Mouse (Mus musculus) embryo, embryonic 9.5 days (tissue): ENCODE results near the gene Olfr9.
"Not testable (repeated sequence)": the region's sequence is repeated elsewhere in the genome, so short reads cannot be mapped to it uniquely, and the experiment has no call there.

Source experiments
- DNase-seq: peaks from one replicate; pipeline ENCODE4 v3.0.0-alpha.2; 2017; ENCODE audit errors: extremely low spot score

Olfr9 gene

GRCm38 (mm10) chr10:128989131-128989530 lies at the start of gene Olfr9:
Gene Olfr9 (plus strand): TSS chr10:128989431.
- DNase-seq: not testable (repeated sequence)

DNA sequence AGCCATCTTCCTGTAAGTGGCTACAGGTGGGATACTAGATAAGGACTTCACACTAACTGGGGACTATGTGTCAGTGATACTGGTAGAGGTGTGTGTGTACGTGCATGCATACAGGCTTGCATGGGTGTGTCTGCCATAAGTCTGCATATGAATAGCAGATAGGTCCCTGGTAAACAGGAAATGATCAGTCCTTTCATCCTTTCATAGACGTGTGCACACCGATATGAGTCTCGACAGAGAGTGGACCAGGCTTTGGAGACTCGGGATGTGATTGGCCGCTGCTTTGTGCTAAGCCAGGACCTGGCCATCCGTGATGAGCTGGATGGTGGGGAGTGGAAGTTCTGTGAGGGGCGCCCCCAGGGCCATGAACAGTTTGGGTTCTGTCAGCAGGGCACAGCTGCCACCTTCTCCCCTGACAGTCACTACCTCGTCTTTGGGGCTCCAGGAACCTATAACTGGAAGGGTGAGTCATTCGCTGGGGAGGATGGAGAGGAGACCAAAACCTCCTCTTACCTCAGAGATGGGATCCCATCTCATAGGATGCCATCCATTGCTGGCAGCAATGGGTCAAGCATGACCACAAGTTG lies 48.7 kb upstream of the Olfr9 start:
- no peak for DNase-seq

DNA sequence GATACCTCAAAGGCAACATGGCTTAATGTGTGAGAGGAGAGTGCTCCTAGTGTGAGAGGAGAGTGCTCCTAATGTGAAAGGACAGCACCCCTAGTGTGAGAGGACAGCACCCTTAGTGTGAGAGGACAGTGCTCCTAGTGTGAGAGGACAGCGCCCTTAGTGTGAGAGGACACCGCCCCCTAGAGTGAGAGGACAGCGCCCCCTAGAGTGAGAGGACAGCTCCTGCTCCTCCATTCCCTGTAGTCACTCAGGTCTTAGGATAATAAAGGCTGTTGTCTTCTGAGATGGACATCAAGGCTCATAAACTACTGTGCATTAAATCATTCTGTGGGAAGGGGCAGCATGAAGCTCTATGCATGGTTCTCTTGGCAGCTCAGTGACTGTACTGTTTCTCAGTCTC lies 43.6 kb upstream of the Olfr9 start:
- DNase-seq: no peak

DNA sequence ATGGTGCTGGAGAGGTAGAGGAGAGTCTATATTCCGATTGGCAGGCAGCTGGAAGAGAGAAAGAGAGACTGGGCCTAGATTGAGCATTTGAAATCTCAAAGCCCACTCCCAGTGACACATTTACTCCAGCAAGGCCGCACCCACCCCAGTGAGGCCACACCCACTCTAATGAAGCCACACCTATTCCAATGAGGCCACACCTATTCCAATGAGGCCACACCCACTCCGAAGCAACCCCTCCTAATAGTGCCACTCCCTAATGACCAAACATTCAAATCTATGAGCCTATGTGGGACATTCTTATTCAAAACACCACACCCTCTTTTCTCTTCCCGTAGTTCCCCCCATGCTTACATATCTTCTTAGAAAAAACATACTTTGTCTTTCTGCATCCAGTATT lies 41.7 kb upstream of the Olfr9 start:
- DNase-seq: no peak

DNA sequence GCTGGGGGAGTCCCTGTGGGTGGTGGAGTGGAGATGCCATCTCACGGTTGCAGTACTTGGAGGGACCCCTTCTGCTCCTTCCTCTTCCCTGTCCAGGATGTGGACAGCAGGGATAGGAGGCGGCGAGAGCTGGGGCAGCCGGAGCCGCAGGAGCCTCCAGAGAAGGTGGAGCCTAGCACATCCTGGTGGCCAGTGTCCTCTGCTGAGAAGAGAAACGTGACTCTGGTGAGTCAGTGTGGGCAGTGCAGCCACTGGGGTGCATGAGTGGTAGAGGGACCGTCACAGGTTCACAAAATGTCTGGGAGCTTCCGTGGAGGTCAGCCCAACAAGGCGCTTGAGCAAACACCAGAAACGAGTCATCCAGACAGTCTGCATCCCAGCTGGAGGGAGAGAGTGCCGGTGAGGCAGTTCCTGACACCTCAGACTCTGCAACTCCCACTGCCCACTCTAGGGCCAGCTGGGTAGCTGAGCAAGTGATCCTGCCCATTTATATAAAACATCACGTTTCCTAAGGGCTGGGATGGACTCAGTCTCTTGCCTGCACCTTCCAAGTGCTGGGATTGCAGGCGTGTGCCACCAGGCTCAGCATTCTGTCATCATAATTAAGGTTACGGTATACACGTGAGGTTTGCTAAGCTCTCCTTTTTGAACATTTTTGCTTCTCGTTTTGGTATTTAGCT lies 38.9 kb upstream of the Olfr9 start:
- DNase-seq: no peak

GRCm38 (mm10) chr10:128958340-128958739 lies 30.9 kb upstream of the Olfr9 start:
- DNase-seq: no peak

DNA sequence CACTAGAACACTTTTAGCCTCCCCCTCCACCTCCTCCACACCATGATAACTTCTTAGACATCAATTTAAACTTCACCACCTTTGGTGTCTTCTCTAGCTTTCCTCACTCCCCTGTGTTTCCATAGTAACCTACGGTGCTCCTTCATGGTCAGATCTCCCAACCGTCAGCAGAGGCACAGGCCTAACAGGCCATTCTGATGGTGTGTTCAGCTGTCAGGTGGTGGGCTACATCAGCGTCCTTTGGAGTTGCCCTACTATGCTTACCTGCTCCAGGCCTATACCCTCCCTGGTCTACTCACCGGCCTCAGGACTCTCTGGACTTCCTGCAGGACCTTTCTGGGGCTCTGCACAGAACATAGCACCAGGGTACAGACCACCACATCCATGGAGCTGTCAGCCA lies 29.1 kb upstream of the Olfr9 start:
- DNase-seq: no peak

DNA sequence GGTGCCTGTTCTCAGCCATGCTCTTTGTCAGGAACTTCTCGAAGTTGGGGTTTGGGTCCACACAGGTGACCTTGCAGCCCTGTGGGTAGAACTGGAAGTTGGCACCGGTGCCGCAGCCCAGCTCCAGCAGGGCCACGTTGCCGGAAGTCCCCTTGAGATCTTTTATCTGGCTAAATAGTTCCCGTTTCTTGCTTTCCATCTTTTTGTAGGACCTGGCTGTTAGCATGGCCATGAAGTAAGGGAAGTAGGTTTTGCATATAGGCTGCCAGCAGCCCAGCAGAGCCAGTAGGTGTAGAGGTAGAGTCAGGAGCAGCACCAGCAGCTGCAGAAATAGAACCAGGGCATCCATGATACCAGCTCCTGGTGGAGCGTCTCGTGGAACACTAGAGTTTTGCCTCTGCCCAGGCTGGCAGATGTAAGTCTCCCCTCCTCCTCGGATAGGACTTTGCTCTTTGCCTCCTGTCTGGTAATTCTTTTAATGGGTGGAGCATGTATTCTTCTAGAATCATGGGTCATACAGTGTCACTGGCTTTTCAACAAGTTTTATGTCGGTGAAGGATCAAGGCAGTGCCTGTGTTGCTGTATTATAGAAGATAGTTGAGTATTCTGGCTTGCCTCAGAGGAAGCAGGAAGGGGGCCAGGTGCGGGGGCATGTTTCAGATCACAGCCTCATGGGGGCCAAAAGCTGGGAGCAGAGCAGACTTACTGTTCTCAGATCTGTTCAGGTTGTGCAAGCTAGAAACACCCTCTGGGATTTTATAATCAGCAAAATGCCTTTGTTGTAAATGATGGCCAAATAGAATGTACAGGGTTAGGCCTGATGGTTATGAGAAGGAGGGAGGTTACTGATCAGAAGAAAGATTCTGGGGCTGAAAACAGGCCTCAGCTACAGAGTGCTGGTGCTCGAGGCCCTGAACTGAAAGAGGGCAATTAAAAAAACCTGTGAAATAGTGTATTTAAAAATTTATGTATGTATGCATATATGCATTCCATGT lies 28.3 kb upstream of the Olfr9 start, which contains the start of gene Mettl7b:
Gene Mettl7b (minus strand): TSS at position 399 of the 995 bp plus-strand sequence.
- DNase-seq: no peak

GRCm38 (mm10) chr10:128964961-128965360 lies 24.3 kb upstream of the Olfr9 start:
- no peak for DNase-seq

DNA sequence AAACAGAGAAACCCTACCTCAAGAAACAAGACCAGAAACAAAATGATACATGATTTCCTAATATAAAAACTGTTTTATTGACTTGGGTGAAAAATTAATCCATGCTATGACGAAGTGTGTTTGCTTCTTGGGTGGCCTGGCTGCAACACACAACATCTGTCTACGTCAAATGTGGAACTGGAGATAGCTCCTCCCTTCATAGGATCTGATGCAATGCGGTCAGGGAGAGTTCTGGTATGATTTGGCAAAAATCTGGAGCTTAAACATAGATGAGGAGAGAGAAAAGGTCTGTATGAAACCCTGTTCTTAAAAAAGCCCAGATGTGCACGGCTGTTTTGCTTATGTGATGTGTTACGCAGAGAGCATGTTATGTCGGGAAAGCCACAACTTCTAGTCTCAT lies 23.4 kb upstream of the Olfr9 start:
- DNase-seq: no peak

GRCm38 (mm10) chr10:128968341-128968749 lies 20.9 kb upstream of the Olfr9 start:
- DNase-seq: no peak

- DNase-seq: no peak
Measured at GRCm38 (mm10) chr10:128970740-128971250, 18.4 kb upstream of the Olfr9 start.

DNA sequence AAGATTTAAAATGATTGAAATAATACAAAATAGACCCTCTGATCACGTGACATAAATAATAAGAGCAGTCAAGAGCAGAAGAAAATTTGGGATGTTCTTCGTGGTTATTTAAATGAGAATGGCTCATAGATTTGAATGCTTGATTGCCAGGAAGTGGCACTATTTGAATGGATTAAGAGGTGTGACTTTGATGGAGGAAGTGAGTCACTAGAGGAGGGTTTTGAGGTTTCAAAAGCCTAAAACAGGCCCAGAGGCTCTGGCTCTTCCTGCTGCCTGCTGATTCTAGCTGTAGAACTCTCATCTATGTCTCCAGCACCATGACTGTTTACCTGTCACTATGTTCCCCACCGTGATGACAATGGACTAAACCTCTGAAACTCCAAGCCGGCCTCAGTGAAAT lies 16.4 kb upstream of the Olfr9 start:
- DNase-seq: no peak

GRCm38 (mm10) chr10:128976395-128976794 lies 12.8 kb upstream of the Olfr9 start:
- DNase-seq: no peak

DNA sequence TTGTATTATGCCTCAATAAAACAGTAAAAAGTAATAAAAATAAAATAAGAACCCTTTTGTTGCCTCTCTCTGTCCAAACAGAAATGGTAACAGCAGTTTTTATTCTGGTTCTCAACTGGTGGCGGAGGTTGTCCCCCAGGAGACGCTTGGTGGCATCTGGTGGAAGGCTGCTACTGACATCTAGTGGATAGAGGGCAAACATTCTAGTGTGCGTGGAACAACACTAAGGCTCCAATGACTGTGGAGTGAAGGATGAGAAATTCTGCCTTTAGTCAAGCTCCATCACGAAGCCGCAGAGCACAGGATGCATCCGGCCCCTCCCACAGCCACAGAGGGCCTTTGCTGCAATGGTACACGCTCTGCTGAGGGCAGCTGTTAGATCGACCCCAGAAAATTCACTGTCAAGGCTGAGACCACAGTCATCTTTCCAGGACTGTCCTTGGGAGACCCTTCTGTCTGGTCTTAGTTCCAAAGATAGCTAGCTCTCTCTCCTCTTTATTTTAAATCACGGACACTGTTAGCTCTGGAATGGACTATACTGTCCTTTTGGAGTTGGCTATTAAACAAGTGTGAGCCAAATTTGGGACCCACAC lies 11.6 kb upstream of the Olfr9 start:
- peak; percentile 49 for DNase-seq

- DNase-seq: no peak
Measured at GRCm38 (mm10) chr10:128980644-128981365, 8.4 kb upstream of the Olfr9 start.

- not testable (repeated sequence) for DNase-seq
Measured at GRCm38 (mm10) chr10:128990129-128990850, 1.1 kb downstream of the Olfr9 start.

GRCm38 (mm10) chr10:128990994-128991393 lies 1.8 kb downstream of the Olfr9 start:
- DNase-seq: no peak

DNA sequence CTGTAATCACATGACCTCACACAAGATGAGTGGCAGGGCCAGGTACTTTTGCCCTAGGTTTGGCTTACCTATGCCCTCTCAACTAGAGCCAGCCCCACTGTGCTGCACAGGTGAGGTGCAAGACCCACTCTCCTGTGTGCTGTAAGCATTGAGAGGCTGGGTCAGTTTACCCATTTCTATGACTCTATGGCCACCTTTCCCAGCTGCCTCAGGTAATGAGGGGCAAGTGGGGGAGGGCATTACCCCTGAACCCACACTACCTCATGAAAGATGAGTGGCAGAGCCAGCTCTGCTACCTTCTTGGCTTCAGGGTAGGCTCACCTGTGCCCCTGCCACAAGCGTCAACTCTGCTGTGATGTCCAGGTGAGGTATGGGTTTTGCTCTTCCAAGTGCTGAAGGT lies 6.6 kb downstream of the Olfr9 start:
- no peak for DNase-seq

DNA sequence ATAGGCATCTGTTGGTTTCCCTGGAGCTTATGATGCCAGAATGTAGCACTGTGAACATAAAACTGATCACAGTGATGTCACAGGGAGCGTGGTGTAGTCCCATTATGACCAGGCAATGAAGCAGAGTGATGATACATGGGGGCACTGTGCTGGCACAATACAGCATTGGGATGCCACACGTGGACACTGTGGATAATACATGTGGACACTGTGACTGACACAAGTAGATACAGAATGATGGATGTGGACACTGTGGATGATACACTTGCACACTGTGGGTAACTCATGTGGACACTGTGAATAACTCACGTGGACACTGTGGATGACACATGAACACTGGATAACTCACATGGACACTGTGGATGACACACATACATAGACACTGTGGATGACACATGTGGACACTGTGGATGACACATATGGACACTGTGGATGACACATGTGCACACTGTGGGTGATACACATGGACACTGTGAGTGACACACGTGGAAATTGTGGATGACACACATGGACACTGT lies 7.4 kb downstream of the Olfr9 start:
- DNase-seq: no peak
